Mouse (Mus musculus): Measurements from ENCODE around the gene Ranbp10. TPM values are rescaled to one million over a fixed set of nuclear protein-coding genes. Genes with fewer than 3 reads are reported as not detected.

Gene Ranbp10
- polyA plus RNA-seq, 1 experiment from 2014 or later, result 11.1 TPM

DNA sequence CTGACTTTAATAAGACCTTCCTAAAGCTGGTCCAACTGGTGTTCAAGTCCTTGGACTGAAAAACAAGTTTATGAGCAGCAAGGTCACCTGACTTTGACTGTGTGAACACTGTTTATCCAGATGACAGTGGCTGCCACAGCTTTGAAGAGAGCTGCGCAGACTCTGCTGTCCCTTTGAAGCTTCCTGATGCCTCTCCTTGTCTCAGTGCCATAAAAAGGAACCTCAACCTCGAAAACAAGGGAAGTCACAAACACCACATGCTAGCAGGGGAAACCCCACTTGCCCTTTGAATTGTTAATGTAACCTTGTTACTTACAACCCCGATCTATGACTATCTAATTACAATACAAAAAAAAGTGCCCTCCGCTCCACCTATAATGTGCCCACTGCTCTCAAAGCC is 1.6 kb downstream of the Ranbp10 start:
- peak overlapping the region; percentile 81 for H3K4me3 ChIP-seq
- H3K9me3 ChIP-seq, result no peaks in the 10 kb centered on the region
- peak overlapping the region; percentile 72 for H3K4me2 ChIP-seq
- peaks cover 20% of the 10 kb centered on the region for H3K4me1 ChIP-seq
- H3K27ac ChIP-seq, result no peak overlapping the region
- no peak overlapping the region for H3K9ac ChIP-seq
- no peak for ATAC-seq (ENCODE audit: insufficient number of reproducible peaks, low FRiP score, low TSS enrichment, low read depth)
- H3K27me3 ChIP-seq, result no peaks in the 10 kb centered on the region
- peaks cover 36% of the 10 kb centered on the region for H3K36me3 ChIP-seq
- WGBS, result 69% methylated on average over 4 of the region's 4 CpGs

- Histone ChIP-seq H3K4me2 (no peak overlapping the region), H3K4me1 (peaks cover 6% of the 10 kb centered on the region), H3K27ac (no peak overlapping the region), H3K9me3 (no peaks in the 10 kb centered on the region), H3K4me3 (no peak overlapping the region), H3K27me3 (no peaks in the 10 kb centered on the region), H3K36me3 (peaks cover 42% of the 10 kb centered on the region), H3K9ac (no peak overlapping the region)
- ATAC-seq (ENCODE audit: insufficient number of reproducible peaks, low FRiP score, low TSS enrichment, low read depth), result 0 out of 2 replicates have a peak, but pooled peaks have one; percentile 35
- 94% methylated on average over 1 of the region's 1 CpGs for WGBS
Observed at GRCm38 (mm10) chr8:105820925-105821324, 6.2 kb downstream of the Ranbp10 start.

DNA sequence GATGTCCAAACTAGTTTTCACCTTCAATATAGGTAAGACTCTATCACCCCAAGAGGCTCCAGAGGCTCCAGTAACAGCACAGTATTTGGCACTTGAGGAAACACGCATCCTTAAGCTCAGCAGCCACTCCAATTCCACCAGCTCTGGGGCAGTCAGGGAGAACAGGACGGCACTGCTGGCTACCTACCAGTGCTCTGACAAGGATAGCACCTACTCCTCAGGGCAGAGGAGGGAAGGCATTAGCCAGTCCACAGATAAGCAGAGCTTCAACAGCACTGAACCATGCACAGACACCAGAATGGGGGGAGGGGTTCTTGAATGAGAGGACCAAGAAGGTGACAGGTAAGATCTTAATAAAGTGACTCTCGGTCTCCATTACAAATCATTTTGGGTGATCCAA is 7.5 kb downstream of the Ranbp10 start:
- Histone ChIP-seq H3K9me3 (no peaks in the 10 kb centered on the region), H3K27me3 (no peaks in the 10 kb centered on the region), H3K36me3 (peaks cover 40% of the 10 kb centered on the region), H3K27ac (no peak overlapping the region), H3K9ac (no peak overlapping the region), H3K4me2 (no peak overlapping the region), H3K4me1 (no peaks in the 10 kb centered on the region), H3K4me3 (no peak overlapping the region)
- no peak for ATAC-seq (ENCODE audit: insufficient number of reproducible peaks, low FRiP score, low TSS enrichment, low read depth)
- WGBS, result 91% methylated on average over 3 of the region's 3 CpGs

GRCm38 (mm10) chr8:105813241-105813640 is 13.9 kb downstream of the Ranbp10 start:
- H3K4me3 ChIP-seq, result no peak overlapping the region
- H3K27ac ChIP-seq, result no peak overlapping the region
- peaks cover 5% of the 10 kb centered on the region; the same call in 1 of the 2 replicates for H3K4me1 ChIP-seq
- no peak overlapping the region for H3K4me2 ChIP-seq
- H3K9ac ChIP-seq, result no peak overlapping the region
- H3K36me3 ChIP-seq, result peaks cover 22% of the 10 kb centered on the region
- no peaks in the 10 kb centered on the region for H3K9me3 ChIP-seq
- ATAC-seq (ENCODE audit: insufficient number of reproducible peaks, low FRiP score, low TSS enrichment, low read depth), result no peak
- 94% methylated on average over 6 of the region's 6 CpGs for WGBS
- H3K27me3 ChIP-seq, result no peaks in the 10 kb centered on the region

DNA sequence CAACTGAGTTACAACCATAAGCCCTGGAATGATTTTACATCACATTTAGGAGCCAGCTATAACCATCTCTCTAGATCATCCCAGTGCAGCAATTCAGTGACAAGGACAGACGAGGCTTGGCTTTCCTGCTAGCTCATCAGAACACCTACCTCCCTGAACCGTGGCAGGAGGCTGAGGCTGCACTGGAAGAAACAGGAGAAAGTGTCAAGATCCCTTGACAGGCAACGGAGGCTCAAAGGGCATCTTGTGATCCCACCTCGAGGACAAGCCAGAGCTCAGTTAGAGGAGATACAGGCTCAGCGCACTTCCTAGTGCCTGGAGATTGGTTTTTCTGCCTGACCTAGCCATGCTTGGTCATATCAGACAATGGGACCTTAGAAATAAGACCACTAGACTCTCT is 14.6 kb downstream of the Ranbp10 start:
- Histone ChIP-seq H3K9ac (no peak overlapping the region), H3K4me2 (no peak overlapping the region), H3K9me3 (no peaks in the 10 kb centered on the region), H3K4me1 (peaks cover 5% of the 10 kb centered on the region; the same call in 1 of the 2 replicates), H3K36me3 (peaks cover 22% of the 10 kb centered on the region), H3K4me3 (no peak overlapping the region), H3K27ac (no peak overlapping the region), H3K27me3 (no peaks in the 10 kb centered on the region)
- WGBS, result 86% methylated on average over 5 of the region's 5 CpGs
- no peak for ATAC-seq (ENCODE audit: insufficient number of reproducible peaks, low FRiP score, low TSS enrichment, low read depth)

- 75% methylated on average over 3 of the region's 3 CpGs for WGBS
- no peaks in the 10 kb centered on the region for H3K9me3 ChIP-seq
- no peak overlapping the region for H3K9ac ChIP-seq
- no peak overlapping the region for H3K4me2 ChIP-seq
- no peaks in the 10 kb centered on the region for H3K27me3 ChIP-seq
- ATAC-seq (ENCODE audit: insufficient number of reproducible peaks, low FRiP score, low TSS enrichment, low read depth), result no peak
- no peak overlapping the region for H3K4me3 ChIP-seq
- H3K4me1 ChIP-seq, result peaks cover 5% of the 10 kb centered on the region; the same call in 1 of the 2 replicates
- peaks cover 22% of the 10 kb centered on the region for H3K36me3 ChIP-seq
- H3K27ac ChIP-seq, result no peak overlapping the region
Observed at GRCm38 (mm10) chr8:105811543-105811942, 15.6 kb downstream of the Ranbp10 start.

DNA sequence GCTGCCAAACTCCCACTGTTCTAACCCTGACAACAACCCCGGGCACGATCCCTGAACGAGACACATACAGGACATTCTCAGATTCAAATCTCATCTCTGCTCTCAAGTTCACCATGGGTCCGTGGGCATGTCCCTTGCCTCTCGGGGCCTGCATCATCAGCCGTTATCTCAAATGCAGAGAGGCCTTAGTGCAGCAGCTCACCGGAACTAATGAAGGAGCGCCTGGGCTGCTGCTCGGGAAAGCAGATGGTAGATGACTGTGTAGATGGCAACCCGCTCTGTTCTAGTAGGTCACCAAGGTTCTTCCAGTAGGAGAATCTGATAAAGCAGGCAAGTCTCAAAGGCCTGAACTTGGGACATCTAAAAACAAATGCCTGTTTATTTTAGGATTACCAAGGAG is 16.1 kb downstream of the Ranbp10 start:
- no peak for ATAC-seq (ENCODE audit: insufficient number of reproducible peaks, low FRiP score, low TSS enrichment, low read depth)
- Histone ChIP-seq H3K27ac (no peak overlapping the region), H3K9me3 (no peaks in the 10 kb centered on the region), H3K4me1 (peaks cover 5% of the 10 kb centered on the region; the same call in 1 of the 2 replicates), H3K4me3 (no peak overlapping the region), H3K9ac (no peak overlapping the region), H3K4me2 (no peak overlapping the region), H3K27me3 (no peaks in the 10 kb centered on the region), H3K36me3 (peaks cover 22% of the 10 kb centered on the region)
- 93% methylated on average over 10 of the region's 10 CpGs for WGBS

DNA sequence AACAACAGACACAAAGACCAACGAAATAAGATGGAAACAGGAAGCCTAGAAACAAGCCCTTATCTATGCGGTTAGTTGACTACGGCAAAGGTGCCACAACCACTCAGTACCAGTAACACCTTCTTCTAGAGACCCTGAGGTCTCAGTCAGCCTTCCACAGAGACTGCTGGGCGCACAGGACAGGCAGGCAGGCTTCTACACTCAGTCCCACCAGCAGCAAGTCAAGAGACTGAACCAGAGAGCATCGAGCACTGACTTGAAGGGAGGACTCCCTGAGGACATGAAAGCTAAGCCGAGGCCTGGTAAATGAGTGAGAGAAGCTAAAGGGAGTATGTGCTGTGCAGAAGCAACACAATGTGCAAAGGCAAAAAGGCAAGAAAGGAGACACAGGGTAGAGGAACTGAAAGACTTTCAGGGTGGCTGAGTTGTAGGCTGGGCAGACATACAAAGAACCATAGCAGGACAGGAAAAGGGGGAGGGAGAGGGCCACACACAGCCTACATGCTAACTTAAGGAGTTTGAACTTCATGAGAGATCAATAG is 16.8 kb downstream of the Ranbp10 start:
- Histone ChIP-seq H3K4me3 (no peak overlapping the region), H3K4me1 (peaks cover 5% of the 10 kb centered on the region; the same call in 1 of the 2 replicates), H3K36me3 (peaks cover 23% of the 10 kb centered on the region), H3K27me3 (no peaks in the 10 kb centered on the region), H3K9ac (no peak overlapping the region), H3K9me3 (no peaks in the 10 kb centered on the region), H3K27ac (no peak overlapping the region), H3K4me2 (no peak overlapping the region)
- no peak for ATAC-seq (ENCODE audit: insufficient number of reproducible peaks, low FRiP score, low TSS enrichment, low read depth)
- 83% methylated on average over 6 of the region's 6 CpGs for WGBS

DNA sequence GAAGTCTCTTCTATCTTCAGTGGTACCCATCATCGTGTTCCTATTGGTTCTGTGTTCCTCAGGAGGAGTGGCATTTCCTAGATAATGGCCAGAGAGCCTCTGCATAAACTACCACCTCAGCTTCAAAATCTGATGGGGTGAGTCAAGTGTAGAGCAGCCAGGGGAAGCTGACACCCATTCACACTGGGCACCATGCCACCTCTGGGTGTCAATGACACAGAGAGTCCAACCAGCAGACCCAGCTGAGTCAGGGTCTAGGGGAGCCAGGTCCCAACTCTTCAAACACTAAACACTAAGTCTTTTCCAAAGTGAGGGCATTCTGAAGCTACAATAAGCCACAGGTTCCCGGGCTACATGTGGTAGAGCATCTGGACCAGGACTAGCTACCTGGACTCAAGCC is 18.7 kb downstream of the Ranbp10 start:
- 91% methylated on average over 2 of the region's 2 CpGs for WGBS

DNA sequence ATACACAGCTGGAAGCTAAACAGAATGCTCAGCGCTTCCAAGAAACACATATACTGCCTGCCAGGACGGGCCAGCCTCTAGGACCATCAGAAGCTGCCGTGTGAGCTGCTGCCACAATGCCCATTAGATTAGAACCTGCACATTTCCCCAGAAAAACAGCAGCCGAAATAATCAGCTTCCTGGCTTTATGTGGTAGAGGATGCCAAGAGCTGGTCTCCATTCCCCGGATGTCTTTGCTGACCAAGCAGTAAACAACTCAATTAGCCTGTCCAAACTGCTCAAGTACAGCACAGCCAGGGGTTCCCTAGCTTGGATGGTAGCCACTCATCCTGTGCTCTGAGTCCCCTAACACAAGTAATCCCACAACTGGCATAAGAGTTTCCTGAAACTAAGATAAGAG is 19.4 kb downstream of the Ranbp10 start:
- Histone ChIP-seq H3K9me3 (no peaks in the 10 kb centered on the region), H3K36me3 (peaks cover 35% of the 10 kb centered on the region), H3K27ac (no peak overlapping the region), H3K4me2 (no peak overlapping the region), H3K27me3 (no peaks in the 10 kb centered on the region), H3K4me3 (no peak overlapping the region), H3K4me1 (peaks cover 5% of the 10 kb centered on the region; the same call in 1 of the 2 replicates), H3K9ac (no peak overlapping the region)
- 83% methylated on average over 5 of the region's 5 CpGs for WGBS
- ATAC-seq (ENCODE audit: insufficient number of reproducible peaks, low FRiP score, low TSS enrichment, low read depth), result no peak

More for the DNA sequence above, 18.7 kb downstream of the Ranbp10 start:
- Histone ChIP-seq H3K9me3 (no peaks in the 10 kb centered on the region), H3K27me3 (no peaks in the 10 kb centered on the region), H3K9ac (no peak overlapping the region), H3K36me3 (peaks cover 35% of the 10 kb centered on the region), H3K4me3 (no peak overlapping the region), H3K27ac (no peak overlapping the region), H3K4me1 (peaks cover 5% of the 10 kb centered on the region; the same call in 1 of the 2 replicates), H3K4me2 (no peak overlapping the region)
- ATAC-seq (ENCODE audit: insufficient number of reproducible peaks, low FRiP score, low TSS enrichment, low read depth), result no peak

DNA sequence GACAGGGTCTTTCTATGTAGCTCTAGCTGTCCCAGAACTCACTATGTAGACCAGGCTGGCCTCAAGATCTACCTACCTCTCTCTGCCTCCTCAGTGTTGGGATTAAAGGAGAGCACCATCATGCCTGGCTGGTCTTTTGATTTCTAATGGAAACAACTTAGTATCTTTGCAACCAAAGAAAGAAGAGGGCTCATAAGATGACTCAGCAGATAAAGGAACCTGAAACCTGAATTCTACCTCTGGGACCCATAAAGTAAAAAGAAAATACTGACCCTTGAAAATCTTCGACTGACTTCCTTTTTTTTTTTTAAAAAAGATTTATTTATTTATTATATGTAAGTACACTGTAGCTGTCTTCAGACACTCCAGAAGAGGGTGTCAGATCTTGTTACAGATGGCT is 21.2 kb downstream of the Ranbp10 start:
- H3K27me3 ChIP-seq, result no peaks in the 10 kb centered on the region
- peaks cover 19% of the 10 kb centered on the region for H3K36me3 ChIP-seq
- no peak overlapping the region for H3K27ac ChIP-seq
- H3K9ac ChIP-seq, result no peak overlapping the region
- ATAC-seq (ENCODE audit: insufficient number of reproducible peaks, low FRiP score, low TSS enrichment, low read depth), result no peak
- no peaks in the 10 kb centered on the region for H3K9me3 ChIP-seq
- no peak overlapping the region for H3K4me3 ChIP-seq
- peaks cover 5% of the 10 kb centered on the region; the same call in 1 of the 2 replicates for H3K4me1 ChIP-seq
- H3K4me2 ChIP-seq, result no peak overlapping the region
- WGBS, result 60% methylated on average over 1 of the region's 1 CpGs

DNA sequence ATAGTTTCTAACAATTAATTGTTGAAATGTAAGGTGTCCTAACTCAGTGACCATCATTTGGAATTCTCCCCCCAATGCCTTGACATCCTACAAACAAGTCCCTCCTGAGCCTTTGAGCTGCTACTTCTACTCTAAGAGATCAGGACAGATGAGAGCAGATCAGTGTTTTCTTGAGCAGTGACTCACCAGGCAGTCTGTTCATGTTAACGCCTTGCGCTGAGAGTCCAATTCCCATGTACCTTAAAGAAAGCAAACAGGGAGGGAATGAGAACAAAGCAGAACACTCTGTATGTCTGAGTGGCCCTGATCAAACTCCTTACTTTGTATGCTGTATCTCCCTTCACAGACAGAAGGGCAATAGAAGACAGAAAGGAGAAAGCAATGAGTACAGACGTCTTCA is 21.8 kb downstream of the Ranbp10 start:
- Histone ChIP-seq H3K9me3 (no peaks in the 10 kb centered on the region), H3K4me2 (no peak overlapping the region), H3K4me3 (no peak overlapping the region), H3K9ac (no peak overlapping the region), H3K36me3 (peaks cover 15% of the 10 kb centered on the region), H3K27me3 (no peaks in the 10 kb centered on the region), H3K4me1 (peaks cover 3% of the 10 kb centered on the region; the same call in 1 of the 2 replicates), H3K27ac (no peak overlapping the region)
- no peak for ATAC-seq (ENCODE audit: insufficient number of reproducible peaks, low FRiP score, low TSS enrichment, low read depth)
- 76% methylated on average over 3 of the region's 3 CpGs for WGBS

DNA sequence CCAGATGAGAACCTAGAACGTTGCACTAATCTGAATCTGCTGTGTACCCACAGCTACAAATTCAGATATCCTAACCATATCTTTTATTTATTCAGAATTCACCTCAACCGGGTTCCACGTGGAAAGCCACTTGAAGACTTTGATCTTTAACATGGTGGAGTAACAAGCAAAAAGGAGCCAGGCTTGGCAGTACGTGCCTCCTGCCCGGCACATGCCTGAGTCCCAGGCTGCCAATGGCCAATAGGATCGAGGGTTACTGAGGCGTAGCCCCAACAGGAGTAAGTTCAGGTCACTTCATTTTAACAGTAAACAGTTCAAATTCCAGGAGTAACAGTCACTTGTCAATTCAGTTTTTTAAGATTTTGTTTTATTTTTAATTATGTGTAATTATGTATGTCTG is 22.4 kb downstream of the Ranbp10 start:
- 91% methylated on average over 7 of the region's 7 CpGs for WGBS
- ATAC-seq (ENCODE audit: insufficient number of reproducible peaks, low FRiP score, low TSS enrichment, low read depth), result no peak
- Histone ChIP-seq H3K4me2 (no peak overlapping the region), H3K9ac (no peak overlapping the region), H3K27ac (no peak overlapping the region), H3K4me1 (no peaks in the 10 kb centered on the region), H3K27me3 (no peaks in the 10 kb centered on the region), H3K36me3 (peaks cover 13% of the 10 kb centered on the region), H3K4me3 (no peak overlapping the region), H3K9me3 (no peaks in the 10 kb centered on the region)

All from limb, embryonic 15.5 days (tissue).